Mouse (Mus musculus): ENCODE results near the gene Adcyap1.

Gene Adcyap1

DNA sequence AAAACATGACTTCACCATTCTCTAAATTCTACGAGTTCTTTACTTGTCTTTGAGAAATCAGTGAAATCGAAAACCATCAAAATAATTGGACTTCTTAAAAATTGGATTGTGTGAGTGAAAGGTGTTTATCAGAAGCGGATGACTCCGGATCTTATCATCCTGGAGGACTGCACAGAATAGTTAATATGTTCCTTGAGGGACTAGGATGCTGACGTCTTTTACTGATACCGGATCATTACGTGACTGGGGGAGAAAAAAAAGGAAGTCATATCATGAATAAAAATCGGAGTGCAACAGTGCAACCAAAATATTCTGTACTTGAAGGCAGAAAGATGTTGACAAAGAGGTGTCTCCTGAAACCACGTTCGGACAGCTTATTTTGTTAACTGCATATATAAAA, at the start of gene Adcyap1:
Adcyap1 (plus strand) TSS at position 301 of the 400 bp plus-strand sequence.
- no peak for DNase-seq (ENCODE audit: low read depth)

DNA sequence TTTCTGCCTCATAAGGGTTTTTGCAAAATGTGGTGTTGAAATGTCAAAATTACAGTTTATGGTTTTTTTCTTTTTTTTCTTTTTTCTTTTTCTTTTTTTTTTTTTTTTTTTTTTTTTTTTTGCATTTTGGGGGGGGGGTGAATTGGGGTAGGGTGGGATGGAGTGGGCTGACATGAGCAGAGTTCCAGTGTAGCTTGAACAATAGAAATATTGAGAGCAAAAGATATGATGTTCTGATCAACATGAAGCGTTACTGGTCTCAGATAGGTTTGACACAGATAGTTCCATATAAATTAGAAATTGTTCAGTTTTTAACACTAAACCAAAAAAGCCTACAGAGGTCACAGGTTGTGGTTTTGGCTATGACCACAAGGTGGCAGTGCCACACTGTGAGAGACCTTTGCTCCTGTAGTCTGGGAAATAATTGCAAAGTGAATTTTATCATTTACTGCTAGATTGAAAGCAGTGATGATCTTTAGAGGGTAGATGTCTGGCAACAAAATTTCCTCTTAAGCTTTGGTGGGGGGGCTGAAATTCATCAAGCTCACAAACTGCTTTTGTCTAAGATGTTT, 40.5 kb upstream of the Adcyap1 start:
- peak; percentile 11 for DNase-seq (ENCODE audit: low read depth)

DNA sequence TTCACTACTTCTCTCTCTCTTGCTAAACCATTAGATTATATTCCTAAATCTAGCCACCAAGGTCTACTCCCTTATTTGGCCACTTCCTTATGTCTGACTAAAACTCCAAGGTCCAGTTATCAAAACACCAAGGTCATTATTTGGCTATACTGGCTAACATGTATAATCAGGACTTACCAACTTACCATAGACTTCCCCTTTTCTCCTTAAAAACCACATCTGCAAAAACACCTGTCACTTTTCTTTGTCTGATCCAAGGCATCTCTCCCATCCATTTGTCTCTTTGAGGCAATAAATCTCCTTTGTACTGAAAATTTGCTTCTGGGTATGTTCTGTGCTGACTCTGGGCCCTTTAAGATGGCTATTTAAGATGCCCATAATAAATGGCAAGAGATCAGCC, 29.2 kb upstream of the Adcyap1 start:
- DNase-seq (ENCODE audit: low read depth) = no peak

DNA sequence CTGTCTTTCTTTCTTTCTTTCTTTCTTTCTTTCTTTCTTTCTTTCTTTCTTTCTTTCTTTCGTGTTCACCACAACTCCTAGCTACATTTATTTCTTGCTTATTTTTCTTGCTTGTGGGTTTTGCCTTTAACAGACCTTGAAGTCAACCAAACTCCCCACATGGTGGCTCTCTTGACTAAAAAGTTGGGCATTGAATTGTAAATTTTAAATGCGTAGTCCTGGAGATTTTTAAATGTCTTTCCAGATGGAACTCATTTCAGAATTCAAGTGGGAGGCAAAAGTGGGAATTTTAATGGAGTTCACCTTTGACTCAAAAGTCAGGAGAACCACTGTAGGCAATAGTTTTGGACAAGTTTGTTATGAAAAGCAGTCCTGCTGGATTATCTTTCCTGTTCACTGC, 2.0 kb upstream of the Adcyap1 start:
- no peak for DNase-seq (ENCODE audit: low read depth)

DNA sequence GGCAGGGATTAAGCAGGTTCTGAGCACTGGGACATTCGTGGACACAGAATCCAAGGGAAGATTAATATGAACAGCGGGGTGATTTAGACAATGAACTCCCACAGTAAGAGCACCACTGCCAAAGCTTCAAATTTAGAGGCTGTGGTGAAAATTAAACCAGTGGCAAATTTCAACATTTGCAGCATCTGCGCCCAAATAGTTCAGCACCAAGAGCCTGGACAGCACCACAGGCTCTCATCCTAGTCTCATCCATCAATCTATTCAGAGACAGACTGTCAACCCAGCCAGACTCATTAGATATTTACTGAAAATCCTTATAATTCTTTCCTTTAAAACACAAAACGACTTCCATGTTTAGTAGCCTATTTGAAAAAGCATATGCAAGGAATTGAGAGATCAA, 604 bp upstream of the Adcyap1 start:
- DNase-seq (ENCODE audit: low read depth) = no peak

DNA sequence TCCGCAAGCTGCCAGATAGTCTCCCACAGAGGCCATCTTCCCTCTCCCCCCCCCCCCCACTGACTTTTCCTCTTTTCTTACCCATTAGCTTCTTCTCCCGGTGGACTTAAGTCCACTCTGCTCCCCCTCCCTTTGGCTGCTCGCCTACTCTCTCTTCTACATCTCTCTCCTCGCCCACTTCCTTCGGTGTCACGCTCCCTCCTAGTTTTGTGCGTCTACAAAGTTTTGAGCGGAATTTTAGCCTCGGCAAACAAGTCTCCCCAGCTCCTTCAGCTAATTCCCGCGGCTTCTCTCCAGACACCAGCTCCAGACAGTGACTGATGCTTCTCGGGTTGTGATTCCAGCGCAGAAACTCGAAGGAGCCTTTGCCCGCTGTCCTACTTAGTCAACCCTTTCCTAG, 401 bp downstream of the Adcyap1 start:
- DNase-seq (ENCODE audit: low read depth) = no peak

DNA sequence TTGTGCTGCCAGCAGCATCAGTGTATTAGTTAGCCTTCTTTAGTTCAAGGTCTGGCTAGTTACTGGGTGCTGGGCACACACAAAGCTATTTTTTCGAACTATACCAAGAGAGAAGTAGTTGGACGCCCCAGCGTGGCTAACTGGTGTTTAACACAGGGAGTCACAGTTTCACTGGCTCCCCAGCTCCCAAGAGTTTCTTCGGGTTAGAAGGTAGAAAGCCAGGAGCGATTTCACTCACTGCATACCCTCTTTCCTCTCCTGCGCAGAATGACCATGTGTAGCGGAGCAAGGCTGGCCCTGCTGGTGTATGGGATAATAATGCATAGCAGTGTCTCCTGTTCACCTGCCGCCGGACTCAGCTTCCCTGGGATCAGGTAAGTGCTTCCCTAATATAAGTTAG, 930 bp downstream of the Adcyap1 start:
- DNase-seq (ENCODE audit: low read depth) = no peak

DNA sequence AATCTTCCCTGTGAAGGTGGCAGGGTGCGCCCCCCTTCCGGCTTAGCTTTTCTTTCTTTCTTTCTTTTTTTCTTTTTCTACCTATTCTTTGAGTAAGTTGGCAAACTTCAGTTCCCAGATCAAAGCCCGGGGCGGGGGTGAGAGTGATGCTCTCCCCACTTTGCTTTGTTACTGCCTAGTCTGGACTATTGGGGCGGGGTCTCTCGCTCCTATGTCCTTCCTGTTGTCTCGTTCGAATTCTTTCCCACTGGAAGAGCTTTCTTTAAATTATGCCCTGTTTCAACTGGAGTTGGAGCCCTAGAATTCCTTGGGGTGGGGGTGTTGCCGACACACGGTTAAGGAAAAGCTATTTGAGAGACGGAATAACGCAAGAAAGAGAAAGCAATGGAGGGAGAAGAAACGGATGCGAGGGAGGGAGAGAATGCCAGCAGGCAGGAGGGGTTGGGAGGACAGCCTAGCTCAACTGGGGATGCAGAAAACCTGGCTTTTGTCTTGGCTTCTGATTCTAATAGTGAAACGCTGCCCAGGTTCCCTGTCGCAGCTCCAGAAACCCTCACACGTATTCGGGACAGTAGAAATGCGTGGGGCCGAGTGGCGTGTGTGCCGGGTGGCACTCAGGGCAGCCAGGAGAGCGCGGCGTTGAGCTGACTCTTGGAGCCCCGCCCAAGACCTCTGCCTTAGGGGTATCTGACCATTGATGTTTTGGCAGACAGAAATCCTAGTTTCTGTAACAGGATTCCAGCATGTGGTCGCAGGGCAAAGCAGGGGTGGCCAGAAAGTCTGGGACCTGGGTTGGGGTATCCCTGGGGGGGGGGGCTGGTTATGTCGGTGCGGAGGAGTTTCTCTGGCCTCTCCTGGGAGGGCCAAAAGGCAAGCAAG, 1.8 kb downstream of the Adcyap1 start:
- DNase-seq (ENCODE audit: low read depth) = no peak

DNA sequence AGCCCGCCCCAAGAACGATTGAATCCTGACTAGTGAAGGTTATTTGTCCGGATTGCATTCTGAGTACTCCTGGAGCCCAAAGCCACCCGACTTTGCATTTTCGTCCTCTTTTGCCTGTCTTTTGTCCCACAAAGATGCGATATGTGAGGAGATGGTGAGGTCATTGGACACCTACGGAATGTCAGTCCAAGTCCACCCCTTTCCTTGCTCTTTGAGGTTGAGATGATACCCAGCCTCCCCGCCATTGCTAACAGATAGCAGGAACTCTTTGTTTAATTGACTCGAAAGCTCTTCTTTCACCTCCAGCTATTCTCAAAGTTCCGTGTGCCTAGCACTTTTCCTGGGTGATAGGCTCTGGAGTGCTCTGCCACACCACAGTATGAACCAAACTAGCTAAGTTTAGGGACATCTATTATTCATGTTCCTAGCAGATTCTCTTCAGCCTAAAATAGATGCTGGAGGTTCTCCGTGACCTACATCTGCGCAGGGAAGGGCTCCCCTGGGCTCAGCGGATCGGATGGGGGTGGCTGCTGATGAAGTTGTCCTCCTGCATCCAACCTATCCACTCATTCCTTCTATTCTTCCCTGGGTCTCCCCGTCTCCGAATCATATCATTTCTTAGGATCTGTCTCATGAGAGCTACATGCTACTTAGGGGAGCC, 2.6 kb downstream of the Adcyap1 start:
- no peak for DNase-seq (ENCODE audit: low read depth)

DNA sequence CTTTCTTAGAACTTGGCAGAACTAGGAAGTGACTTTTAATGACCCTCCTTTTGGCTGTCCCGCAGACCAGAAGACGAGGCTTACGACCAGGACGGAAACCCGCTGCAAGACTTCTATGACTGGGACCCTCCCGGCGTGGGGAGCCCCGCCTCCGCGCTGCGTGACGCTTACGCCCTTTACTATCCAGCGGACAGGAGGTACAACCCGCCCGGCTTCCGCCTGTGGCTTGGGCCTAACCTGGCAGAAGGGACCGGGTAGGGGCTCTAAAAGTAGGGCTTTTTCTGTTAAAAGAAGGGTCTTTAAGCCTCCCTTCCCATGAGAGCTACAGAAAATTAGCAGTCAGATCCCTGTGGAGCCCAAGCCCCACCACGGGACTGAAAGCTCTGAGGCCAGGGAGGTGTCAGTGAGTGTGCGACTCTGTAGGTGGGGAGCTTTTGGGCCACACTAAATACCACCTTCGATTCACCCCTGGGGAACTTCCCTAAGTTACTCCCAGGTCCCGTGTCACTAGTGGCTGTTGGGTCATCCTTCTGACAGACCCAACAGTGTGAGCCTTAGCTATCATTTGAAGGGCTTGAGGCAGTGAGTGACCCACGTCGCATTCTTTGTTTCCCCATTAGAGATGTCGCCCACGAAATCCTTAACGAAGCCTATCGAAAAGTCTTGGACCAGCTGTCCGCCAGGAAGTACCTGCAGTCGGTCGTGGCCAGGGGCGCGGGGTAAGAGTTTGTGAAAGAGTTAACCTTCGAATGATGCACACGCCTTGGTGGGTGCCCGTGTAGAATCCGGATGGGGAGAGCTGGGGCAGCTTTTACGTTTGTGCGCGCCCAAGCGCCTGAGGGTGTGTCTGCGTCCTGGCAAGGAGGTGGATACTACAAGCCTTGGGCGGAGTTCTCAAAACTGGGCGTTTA, 3.6 kb downstream of the Adcyap1 start:
- no peak for DNase-seq (ENCODE audit: low read depth)

DNA sequence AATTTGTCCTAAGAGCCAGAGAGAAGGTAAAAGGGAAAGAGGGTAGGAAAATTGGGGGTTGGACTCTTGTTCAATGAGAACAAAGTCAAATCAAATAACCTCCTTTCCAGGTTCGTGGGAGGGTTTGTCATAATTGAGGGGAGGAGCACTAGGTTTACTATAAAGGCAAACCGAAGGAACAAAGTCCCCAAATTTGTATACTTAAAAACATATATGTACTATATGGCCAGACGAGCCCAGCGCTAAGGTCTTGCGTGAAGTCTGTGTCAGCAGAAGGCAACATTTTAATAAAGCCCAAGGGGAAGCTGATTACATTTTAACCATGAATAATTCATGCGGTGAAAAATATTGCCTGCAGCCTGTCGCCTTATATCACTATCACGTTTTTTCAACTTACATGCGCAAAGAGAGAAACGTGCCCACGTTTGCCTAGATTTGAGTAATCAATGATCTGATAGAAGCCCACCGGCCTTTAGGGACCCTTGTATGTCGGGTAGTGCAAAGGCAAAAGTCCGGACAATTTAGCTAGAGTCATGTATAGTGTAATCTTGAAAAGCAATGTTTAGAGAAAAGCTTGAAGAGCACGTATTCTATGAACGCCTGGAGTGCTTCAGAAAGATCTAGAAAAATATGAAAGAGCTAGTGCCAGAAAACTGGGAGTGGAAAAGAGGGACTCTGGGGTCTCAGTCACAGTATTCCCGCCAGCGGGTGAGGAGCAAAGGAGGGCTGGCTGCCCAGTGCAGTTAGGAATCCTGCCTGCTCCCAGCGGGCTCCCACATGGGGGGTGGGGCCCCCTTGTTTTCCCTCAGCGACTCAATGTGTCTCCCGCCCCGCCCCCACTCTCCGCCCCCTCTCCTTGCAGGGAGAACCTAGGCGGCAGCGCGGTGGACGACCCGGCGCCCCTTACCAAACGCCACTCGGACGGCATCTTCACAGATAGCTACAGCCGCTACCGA, 4.5 kb downstream of the Adcyap1 start:
- no peak for DNase-seq (ENCODE audit: low read depth)

DNA sequence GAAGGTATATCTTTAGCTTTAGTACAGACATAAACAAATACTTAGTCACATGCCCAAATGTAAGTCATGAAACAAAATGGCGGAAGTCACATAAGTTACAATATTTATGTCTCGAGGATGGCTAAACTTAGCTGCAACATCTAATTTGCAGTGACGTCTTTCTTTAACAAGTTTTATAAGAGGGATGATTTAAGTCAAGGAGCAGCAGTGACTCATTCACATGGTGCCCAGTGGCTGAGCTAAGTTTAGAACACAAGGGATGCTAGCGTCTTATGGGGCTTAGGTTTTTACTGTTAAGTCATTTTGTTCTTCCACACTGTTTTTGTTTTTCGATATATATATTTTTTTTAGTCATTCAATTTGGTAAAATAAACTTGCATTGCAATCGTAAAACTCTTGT, 19.0 kb downstream of the Adcyap1 start:
- no peak for DNase-seq (ENCODE audit: low read depth)

DNA sequence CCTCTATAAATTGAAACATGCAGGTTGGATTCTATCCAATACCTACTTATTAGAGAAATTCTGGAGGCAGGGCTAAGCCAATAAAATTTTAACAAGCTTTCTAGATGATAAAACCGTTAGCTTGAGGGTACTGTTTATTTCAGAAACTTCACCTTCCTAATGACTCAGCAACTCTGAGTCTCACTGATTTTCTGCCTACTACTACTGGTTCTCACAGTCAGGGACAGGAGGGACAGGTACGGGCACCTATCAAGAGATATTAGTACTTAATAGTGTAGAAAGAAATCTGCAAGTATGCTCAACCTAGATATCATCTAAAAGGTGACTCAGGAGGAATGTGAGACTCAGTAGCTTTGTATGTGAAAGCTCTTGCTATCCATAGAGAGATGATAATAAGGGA, 19.8 kb downstream of the Adcyap1 start:
- no peak for DNase-seq (ENCODE audit: low read depth)

DNA sequence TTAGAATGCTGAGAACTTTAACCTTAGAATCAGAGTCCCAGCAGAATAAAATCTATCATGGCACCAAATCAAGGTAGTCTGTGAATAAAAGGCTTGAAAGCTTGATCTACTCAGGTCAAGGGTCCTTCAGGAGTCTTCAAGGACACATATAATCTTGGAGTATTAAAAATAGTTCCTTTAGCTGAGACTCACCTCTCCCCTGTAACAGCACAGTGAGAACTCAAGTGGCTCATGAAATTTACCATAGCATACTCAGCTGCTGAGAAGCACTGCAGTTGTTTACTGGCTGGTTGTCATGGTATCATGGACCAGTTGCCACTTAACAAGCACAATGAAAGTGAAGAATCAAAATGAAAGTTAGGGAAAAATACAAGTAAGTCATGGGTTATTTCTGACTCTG, 38.5 kb downstream of the Adcyap1 start:
- no peak for DNase-seq (ENCODE audit: low read depth)

Measured in fibroblast of lung, adult 2 months (primary cell).